Mouse (Mus musculus) C2C12 (cell line): Measurements from ENCODE around the gene 4930539E08Rik.

Experiments
- CTCF ChIP-seq: IDR thresholded peaks from one replicate; pipeline ENCODE4 v1.5.1; 2011; ENCODE audit not compliant: control insufficient read depth, insufficient read depth, insufficient read length
- MAX ChIP-seq: IDR thresholded peaks from one replicate; pipeline ENCODE4 v1.6.1; 2011; ENCODE audit warnings: mild to moderate bottlenecking, control low read depth

- TF ChIP-seq CTCF, result no peak
- TF ChIP-seq MAX, result no peak
These were observed 39.8 kb downstream of the 4930539E08Rik start for GRCm38 (mm10) chr17:28875316-28875715.
